Mouse (Mus musculus): Measurements from ENCODE around the gene Ugt2b34.
"Not testable (repeated sequence)": the region's sequence is repeated elsewhere in the genome, so short reads cannot be mapped to it uniquely, and the experiment has no call there.

Ugt2b34 gene

DNA sequence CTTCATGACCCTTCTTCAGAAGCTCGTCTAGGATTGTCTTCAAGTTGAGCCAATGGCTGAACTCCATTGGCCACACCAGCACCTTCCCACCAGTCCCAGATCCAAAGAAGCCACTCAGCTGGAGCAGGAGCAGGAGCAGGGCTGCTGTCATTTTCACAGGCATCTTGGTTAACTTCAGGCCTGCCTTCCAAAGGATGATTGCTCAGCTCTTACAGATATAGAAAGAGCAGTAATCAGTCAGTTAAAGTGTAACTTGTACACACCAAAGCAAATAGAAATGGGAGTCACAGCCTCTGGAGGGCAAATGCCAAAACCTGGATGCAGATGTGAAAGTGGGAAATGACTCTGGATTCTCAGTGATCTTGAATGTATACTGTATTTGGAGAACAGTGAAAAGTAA, at the start of gene Ugt2b34:
TSS of gene Ugt2b34 (minus strand) at position 180 of the 400 bp plus-strand sequence.
- DNase-seq, result no peak

DNA sequence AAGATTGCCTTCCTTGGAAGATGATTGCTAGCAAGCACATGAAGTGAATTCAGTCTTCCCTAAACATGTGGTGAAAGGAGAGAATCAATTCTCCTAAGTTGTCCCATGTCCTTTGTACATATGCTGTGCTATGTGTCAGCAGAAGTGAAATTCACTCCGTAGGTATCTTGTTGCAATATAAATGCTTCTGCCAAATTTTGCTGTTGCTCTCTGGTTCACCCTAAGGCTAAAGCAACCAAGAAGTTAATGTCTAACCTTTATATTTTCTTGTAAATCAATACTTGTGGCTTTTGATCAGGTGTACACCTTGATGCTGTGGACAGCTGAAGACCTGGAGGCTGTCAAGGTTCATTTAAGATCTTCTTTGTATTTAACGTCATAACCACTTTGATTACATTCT, 35.4 kb upstream of the Ugt2b34 start:
- DNase-seq, result no peak

DNA sequence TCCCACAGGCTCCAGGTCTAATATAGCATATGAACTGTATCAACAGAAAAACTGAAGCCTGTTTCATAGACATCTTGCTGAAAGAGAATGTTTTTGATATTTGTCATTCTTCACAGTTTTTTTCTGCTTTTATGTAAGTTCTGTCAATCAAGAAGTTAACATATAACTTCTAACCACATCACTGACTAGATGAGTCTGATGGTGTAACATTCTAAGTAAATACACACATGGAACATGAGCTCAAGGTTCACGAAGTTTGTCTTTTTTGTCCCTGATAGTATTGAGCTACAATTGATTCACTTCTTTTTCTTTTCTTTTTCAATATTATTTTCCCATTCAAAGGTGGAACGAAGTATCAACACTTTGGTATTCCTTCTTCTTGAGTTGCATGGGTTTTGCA, 19.7 kb upstream of the Ugt2b34 start, which contains the start of gene Ugt2b1:
TSS of gene Ugt2b1 (minus strand) at position 105 of the 400 bp plus-strand sequence.
- DNase-seq, result no peak

DNA sequence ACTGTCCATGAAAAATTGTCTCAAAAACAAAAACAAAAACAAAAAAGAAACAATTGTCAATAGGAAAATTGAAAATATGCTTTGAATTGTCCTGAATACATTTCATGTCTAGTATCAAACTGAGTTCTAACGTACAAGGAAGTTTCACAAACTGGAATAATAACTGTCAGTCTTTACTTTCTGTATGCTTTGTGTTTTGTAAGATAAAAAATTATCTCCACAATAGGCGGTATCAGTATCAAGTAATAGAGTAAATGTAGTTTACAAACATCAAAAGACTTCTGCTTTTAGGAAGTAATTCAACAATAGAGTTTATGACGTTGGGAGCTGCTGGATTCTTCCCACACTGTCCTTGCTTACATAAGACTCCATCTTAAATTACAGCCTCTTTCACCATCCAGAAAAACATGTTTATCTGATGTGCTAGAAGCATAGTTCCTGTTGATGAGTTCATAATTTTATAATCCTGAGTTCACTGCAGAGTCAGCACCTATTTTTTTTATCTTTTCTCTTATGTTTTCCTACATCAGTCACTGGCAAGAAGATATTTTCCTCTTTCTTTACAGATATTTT, 14.0 kb upstream of the Ugt2b34 start:
- DNase-seq, result no peak

- no peak for DNase-seq
Measured at GRCm38 (mm10) chr5:86911357-86912099, 4.8 kb upstream of the Ugt2b34 start.

GRCm38 (mm10) chr5:86910770-86911169, 4.0 kb upstream of the Ugt2b34 start:
- DNase-seq, result no peak

DNA sequence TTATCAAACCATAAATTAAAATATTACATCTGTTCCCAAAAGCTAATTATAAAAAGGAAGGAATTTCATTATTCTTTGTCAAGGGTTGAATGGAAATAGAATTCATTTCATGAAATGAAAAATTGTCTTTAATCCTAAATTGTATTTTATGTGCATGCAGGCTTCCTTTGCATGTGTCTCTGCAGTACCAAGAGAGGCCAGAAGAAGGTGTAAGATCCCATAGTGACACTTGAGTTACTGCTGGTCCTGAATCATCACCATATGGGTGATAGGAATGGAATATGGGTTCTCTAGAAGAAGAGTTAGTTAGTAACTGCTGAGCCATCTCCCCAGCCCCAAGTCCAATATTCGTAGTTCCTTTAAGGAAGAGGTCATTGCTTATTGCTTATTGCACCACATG, 16.8 kb downstream of the Ugt2b34 start:
- DNase-seq, result no peak

- DNase-seq, result no peak
Measured at GRCm38 (mm10) chr5:86888420-86888819, 18.3 kb downstream of the Ugt2b34 start.

DNA sequence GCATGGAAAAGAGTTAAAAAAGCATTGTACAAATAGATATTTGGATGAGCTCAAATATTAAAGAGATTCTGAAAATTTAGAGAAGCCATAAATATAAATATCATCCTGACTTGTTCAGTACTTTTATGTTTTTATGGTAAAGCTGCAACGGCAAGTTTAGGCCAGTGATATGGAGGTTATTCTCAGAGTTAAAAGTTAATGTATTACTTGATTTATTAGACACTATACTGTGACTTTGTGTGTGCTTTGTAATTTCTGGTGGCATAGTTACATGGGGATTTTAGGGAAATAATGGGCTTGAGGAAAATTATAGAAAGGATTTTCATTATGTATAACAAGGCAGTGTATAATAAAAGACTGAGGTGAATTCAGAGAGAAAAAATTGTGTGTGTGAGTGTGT, 19.7 kb downstream of the Ugt2b34 start:
- DNase-seq, result no peak

DNA sequence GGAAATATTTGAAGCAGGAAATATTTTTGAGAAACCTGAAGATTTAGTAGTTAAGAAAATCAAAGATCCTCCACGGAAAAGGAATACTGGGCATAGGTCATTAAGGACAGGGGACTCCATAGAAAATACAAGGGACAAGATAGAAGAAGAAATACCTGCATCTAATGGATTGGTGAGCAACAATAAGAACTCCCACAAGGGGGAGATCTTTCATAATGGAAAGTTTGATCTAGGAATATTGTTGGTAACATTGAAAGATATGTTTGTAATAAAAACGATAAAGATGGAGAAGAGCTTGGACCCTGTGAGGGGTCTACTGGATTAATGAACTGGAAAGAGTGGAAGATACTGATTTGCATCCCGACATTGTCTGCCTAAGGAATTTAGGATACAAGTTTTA, 20.1 kb downstream of the Ugt2b34 start:
- peak; percentile 2 for DNase-seq

- DNase-seq, result no peak
Measured at GRCm38 (mm10) chr5:86871877-86872276, 34.9 kb downstream of the Ugt2b34 start.

DNA sequence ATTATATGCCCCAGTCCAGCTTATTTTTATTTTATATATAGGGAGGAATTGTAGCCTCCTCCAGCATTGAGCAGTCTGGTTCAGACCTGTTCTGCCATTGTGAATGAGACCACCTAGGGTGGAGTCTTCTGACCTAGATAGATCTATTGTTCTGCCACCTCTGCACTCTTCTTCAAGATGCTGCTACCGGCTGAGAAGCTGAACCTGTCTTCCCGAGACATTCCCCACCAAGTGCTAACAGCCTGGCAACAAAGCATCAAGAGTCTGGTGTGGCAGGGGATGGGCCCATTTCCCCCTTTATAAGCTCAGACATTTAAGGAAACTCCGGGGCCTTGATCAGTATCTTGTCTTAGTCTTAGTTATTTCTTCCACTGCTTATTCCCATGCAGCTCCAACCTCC, 48.4 kb downstream of the Ugt2b34 start:
- no peak for DNase-seq

GRCm38 (mm10) chr5:86857682-86858081, 49.1 kb downstream of the Ugt2b34 start:
- no peak for DNase-seq

DNA sequence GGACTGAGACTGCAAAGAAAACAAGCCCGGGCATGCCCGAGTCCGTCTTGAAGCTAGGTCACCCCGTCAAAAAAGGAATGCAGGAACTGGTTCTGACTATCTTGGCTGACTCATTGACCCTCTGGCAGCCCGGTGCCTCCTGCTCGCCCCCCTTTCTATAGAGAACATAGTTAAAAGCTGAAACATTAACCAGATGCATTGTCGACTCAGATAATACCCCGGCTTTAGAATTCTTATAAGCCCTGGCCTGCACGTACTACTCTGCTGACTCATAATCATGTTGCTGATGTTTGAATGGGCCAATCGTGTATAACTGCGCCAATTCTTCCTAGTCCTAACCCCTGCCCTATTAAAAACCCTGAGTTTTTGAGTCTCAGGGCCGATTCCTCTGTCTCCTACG, 50.2 kb downstream of the Ugt2b34 start:
- DNase-seq, result not testable (repeated sequence)

- no peak for DNase-seq
Measured at GRCm38 (mm10) chr5:86851658-86852057, 55.1 kb downstream of the Ugt2b34 start.

GRCm38 (mm10) chr5:86850104-86850503, 56.6 kb downstream of the Ugt2b34 start:
- no peak for DNase-seq

DNA sequence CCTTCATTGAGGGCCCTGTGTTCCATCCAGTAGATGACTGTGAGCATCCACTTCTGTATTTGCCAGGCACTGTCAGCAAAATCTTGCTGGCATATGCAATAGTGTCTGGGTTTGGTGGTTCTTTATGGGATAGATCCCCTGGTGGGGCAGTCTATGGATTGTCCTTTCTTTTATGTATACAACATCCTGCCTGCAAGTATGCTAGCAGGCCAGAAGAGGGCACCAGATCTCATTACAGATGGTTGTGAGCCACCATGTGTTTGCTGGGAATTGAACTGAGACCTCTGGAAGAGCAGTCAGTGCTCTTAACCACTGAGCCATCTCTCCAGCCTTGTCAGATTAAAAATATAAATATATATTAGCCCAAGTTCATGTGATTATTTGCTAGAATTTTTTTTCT, 65.5 kb downstream of the Ugt2b34 start:
- DNase-seq, result not testable (repeated sequence)

DNA sequence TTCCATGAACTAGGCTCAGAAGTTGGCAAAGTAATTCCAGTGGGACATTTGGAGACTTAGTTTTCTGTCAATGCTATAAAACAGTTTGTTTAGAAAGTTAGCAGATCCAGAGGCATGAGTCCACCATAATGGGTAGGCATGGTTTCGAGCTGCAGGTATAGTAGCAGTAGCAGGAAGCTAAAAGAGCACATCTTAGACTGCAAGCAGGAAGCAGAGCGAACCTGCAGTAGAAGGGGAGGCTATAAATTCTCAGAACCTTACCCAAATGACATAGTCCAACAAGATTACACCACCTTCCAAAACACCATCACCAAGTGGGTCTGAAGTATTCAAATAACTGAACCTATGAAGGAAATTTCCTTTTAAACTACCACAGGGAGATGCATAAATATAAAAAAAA, 66.5 kb downstream of the Ugt2b34 start:
- DNase-seq, result no peak

Measured in cerebellum, adult 9-10 months (tissue).